Comparison of ENCODE assay signal across 22 mouse cellular contexts in genomic region chr10:58427930-58428329, GRCm38 (mm10). TPM values are rescaled to one million over a fixed set of nuclear protein-coding genes. Genes with fewer than 3 reads are reported as not detected.
A peak's percentile ranks its signal among the peaks of the same experiment; 100 is the strongest.
DNase-seq lines count a peak whose midpoint lies in the region; ATAC-seq lines count a peak whose summit lies in the region.
"Had no signal": no experiment of that assay in that cellular context is flagged by ENCODE, and none has a peak within 500 bp of the region (broad histone marks: within the 10 kb centered on the region; RNA-seq: fewer than 3 reads in every experiment).

No protein-coding gene starts in this region.

- H3K27ac ChIP-seq in hindbrain, embryonic 14.5 days: no peak overlapping the region
- H3K27ac ChIP-seq: embryonic facial prominence, embryonic 13.5 days; embryonic facial prominence, embryonic 15.5 days; forebrain, embryonic 10.5 days; forebrain, embryonic 12.5 days had no signal

- 97% methylated on average over 2 of the region's 2 CpGs for WGBS in hindbrain, embryonic 14.5 days

- no peak overlapping the region for H3K4me2 ChIP-seq in hindbrain, embryonic 14.5 days (replicated peaks)
- H3K4me2 ChIP-seq: embryonic facial prominence, embryonic 13.5 days; embryonic facial prominence, embryonic 15.5 days; forebrain, embryonic 12.5 days had no signal

- H3K9me3 ChIP-seq in hindbrain, embryonic 14.5 days (ENCODE audit: control insufficient read depth, low read length): no peaks in the 10 kb centered on the region
- H3K9me3 ChIP-seq: embryonic facial prominence, embryonic 13.5 days; embryonic facial prominence, embryonic 15.5 days; forebrain, embryonic 10.5 days; forebrain, embryonic 12.5 days had no signal

- no peaks in the 10 kb centered on the region for H3K4me1 ChIP-seq in hindbrain, embryonic 14.5 days (replicated peaks; ENCODE audit: control insufficient read depth, insufficient read depth, low read length)
- H3K4me1 ChIP-seq: embryonic facial prominence, embryonic 13.5 days; embryonic facial prominence, embryonic 15.5 days; forebrain, embryonic 10.5 days; forebrain, embryonic 12.5 days had no signal

- 0 out of 2 replicates have a peak, but pooled peaks have one; percentile 39 for ATAC-seq in megakaryocyte progenitor cell, adult 5-6 weeks (replicated peaks; ENCODE audit: poor library complexity)
- no peak for ATAC-seq in hindbrain, embryonic 14.5 days (ENCODE audit: low FRiP score)
- ATAC-seq: forebrain, embryonic 14.5 days; forebrain, embryonic 16.5 days had no signal

- no peak overlapping the region for H3K4me3 ChIP-seq in hindbrain, embryonic 14.5 days (replicated peaks; ENCODE audit: low read length)
- H3K4me3 ChIP-seq: embryonic facial prominence, embryonic 13.5 days; embryonic facial prominence, embryonic 15.5 days; erythroblast, embryonic 14.5 days; forebrain, embryonic 10.5 days; forebrain, embryonic 12.5 days had no signal

- H3K27me3 ChIP-seq in hindbrain, embryonic 14.5 days (ENCODE audit: control insufficient read depth, insufficient read depth, low read length): no peaks in the 10 kb centered on the region
- H3K27me3 ChIP-seq: embryonic facial prominence, embryonic 13.5 days; embryonic facial prominence, embryonic 15.5 days; forebrain, embryonic 12.5 days had no signal

- peak; percentile 63 for DNase-seq in 416B (ENCODE audit: low read depth)
- peak; percentile 24 for DNase-seq in A20 (ENCODE audit: low read depth, low spot score)
- no peak for DNase-seq in hindbrain, embryonic 14.5 days (ENCODE audit: low spot score)
- no peak for DNase-seq in adrenal gland, adult (ENCODE audit: inconsistent age in 2 of 2, low spot score in 1 of 2)
- no peak for DNase-seq in urinary bladder, adult 2 months (ENCODE audit: low spot score)
- DNase-seq: adrenal gland, adult 8-10 months; adrenal gland, postnatal 14 days; adrenal gland, postnatal 36 days; cerebellum, adult 11-12 months; cerebellum, adult 2 months; cerebellum, adult 9-10 months; cerebellum, postnatal 10 days; cerebellum, postnatal 25 days; embryo, embryonic 11 days had no signal

- peaks cover 22% of the 10 kb centered on the region for H3K36me3 ChIP-seq in hindbrain, embryonic 14.5 days (replicated peaks; ENCODE audit: control insufficient read depth, insufficient read depth)

- H3K9ac ChIP-seq in hindbrain, embryonic 14.5 days: no peak overlapping the region
- H3K9ac ChIP-seq: embryonic facial prominence, embryonic 13.5 days; embryonic facial prominence, embryonic 15.5 days; forebrain, embryonic 12.5 days had no signal

RNA-seq across cellular contexts. Expression of gene Ranbp2, which starts 18.8 kb away (rescaled TPM):
- total RNA-seq in megakaryocyte progenitor cell, adult 5-6 weeks (2015): 158 and 161 TPM in 2 replicates
- 177 and 233 TPM in 2 replicates for total RNA-seq in megakaryocyte progenitor cell, adult 5-6 weeks (2017)
- 23.6 and 27.0 TPM in 2 replicates for polyA plus RNA-seq in hindbrain, embryonic 14.5 days (2014; fragmentation: Nextera tagmentation; extraction: Ambion mirVana)
- polyA plus RNA-seq in urinary bladder, adult 2 months (2012; rRNA removed): 13.6 and 17.8 TPM in 2 replicates

Comparison
In these comparisons a context has a peak if more than half of its experiments do, and no peak if none do; other contexts are left out.
1. DNase-seq: peak in 416B (single experiment) and A20 (single experiment); none in hindbrain, embryonic 14.5 days (single experiment), adrenal gland, adult (0 of 2) and urinary bladder, adult 2 months (single experiment).